Mouse (Mus musculus) hindbrain, embryonic 16.5 days (tissue): ENCODE measurements around the gene Gm45716. TPM values are rescaled to one million over a fixed set of nuclear protein-coding genes. Genes with fewer than 3 reads are reported as not detected.
"Not testable (repeated sequence)": the region's sequence is repeated elsewhere in the genome, so short reads cannot be mapped to it uniquely, and the experiment has no call there.

ENCODE experiments used
- ATAC-seq: fragments of 200-750 bp; cut with Nextera tagmentation; 2 replicates; pipeline ENCODE4 v1.8.0; 2017; ENCODE audit warnings: moderate TSS enrichment, moderate library complexity
- H3K27ac ChIP-seq: fragments of 300-500 bp; sonication (generic); 2 replicates; pipeline ENCODE4 v1.5.1; 2014; ENCODE audit warnings: low read depth, mild to moderate bottlenecking, control low read depth, low read length, moderate library complexity
- H3K27me3 ChIP-seq: fragments of 300-500 bp; sonication (generic); replicated peaks from 2 replicates; pipeline ENCODE4 v1.6.1; 2014; ENCODE audit warnings: low read length; ENCODE audit not compliant: control insufficient read depth, insufficient read depth
- H3K36me3 ChIP-seq: fragments of 300-500 bp; sonication (generic); 2 replicates; pipeline ENCODE4 v1.6.1; 2014; ENCODE audit warnings: mild to moderate bottlenecking, low read length, moderate library complexity, mixed read lengths; ENCODE audit not compliant: control insufficient read depth, insufficient read depth
- H3K4me1 ChIP-seq: fragments of 300-500 bp; sonication (generic); 2 replicates; pipeline ENCODE4 v1.6.1; 2014; ENCODE audit warnings: low read depth, low read length; ENCODE audit not compliant: control insufficient read depth, insufficient read depth
- H3K4me2 ChIP-seq: fragments of 300-500 bp; sonication (generic); 2 replicates; pipeline ENCODE4 v1.6.1; 2014; ENCODE audit warnings: mild to moderate bottlenecking, low read length, control low read depth, moderate library complexity
- H3K4me3 ChIP-seq: fragments of 300-500 bp; sonication (generic); 2 replicates; pipeline ENCODE4 v1.5.1; 2014; ENCODE audit warnings: mild to moderate bottlenecking, low read length, control low read depth, moderate library complexity
- H3K9ac ChIP-seq: fragments of 300-500 bp; sonication (generic); 2 replicates; pipeline ENCODE4 v1.6.1; 2014; ENCODE audit warnings: low read depth, mild to moderate bottlenecking, control low read depth, low read length, moderate library complexity
- H3K9me3 ChIP-seq: fragments of 300-500 bp; sonication (generic); 2 replicates; pipeline ENCODE4 v1.6.1; 2014; ENCODE audit warnings: mild to moderate bottlenecking, low read length, moderate library complexity; ENCODE audit not compliant: control insufficient read depth
- WGBS: fragments of 180-500 bp; shearing (Covaris S2); extraction: QIAGEN DNeasy Blood & Tissue Kit; methylation state at CpG from one replicate; pipeline ENCODE4 v1.1.7; 2014; 5-methylcytosine and 5-hydroxymethylcytosine counted together
- polyA plus RNA-seq: library from polyadenylated mRNA; unstranded; fragments of >200 nt; fragmentation: Nextera tagmentation; extraction: Ambion mirVana; gene quantifications from 2 replicates; pipeline ENCODE4 v1.2.1, GENCODE M21; 2015

Gm45716 gene
- polyA plus RNA-seq, 1 experiment from 2014 or later, result 19.1 TPM

GRCm38 (mm10) chr11:90280069-90280468 is 92.6 kb downstream of the Gm45716 start:
- H3K36me3 ChIP-seq, result 0 out of 2 replicates have a peak, but pooled peaks cover 3% of the 10 kb centered on the region
- no peaks in the 10 kb centered on the region for H3K4me1 ChIP-seq
- no peak overlapping the region for H3K9ac ChIP-seq
- no peaks in the 10 kb centered on the region for H3K9me3 ChIP-seq
- no peak overlapping the region for H3K27ac ChIP-seq
- WGBS, result 92% methylated on average over 5 of the region's 5 CpGs
- no peak overlapping the region for H3K4me2 ChIP-seq
- ATAC-seq, result no peak
- H3K27me3 ChIP-seq, result no peaks in the 10 kb centered on the region
- H3K4me3 ChIP-seq, result no peak overlapping the region

- not testable (repeated sequence) for H3K9ac ChIP-seq, H3K9me3 ChIP-seq, ATAC-seq, H3K4me1 ChIP-seq, H3K4me3 ChIP-seq, H3K27ac ChIP-seq, H3K36me3 ChIP-seq, H3K4me2 ChIP-seq, H3K27me3 ChIP-seq
- WGBS, result 88% methylated on average over 2 of the region's 2 CpGs
Observed at GRCm38 (mm10) chr11:90281943-90282342, 94.5 kb downstream of the Gm45716 start.

- Histone ChIP-seq H3K27ac (no peak overlapping the region), H3K36me3 (no peaks in the 10 kb centered on the region), H3K4me1 (no peaks in the 10 kb centered on the region), H3K4me3 (no peak overlapping the region), H3K9ac (no peak overlapping the region), H3K4me2 (no peak overlapping the region), H3K27me3 (no peaks in the 10 kb centered on the region), H3K9me3 (no peaks in the 10 kb centered on the region)
- WGBS, result 78% methylated on average over 4 of the region's 4 CpGs
- no peak for ATAC-seq
Observed at GRCm38 (mm10) chr11:90283159-90283558, 95.7 kb downstream of the Gm45716 start.

- no peak for ATAC-seq
- Histone ChIP-seq H3K36me3 (no peaks in the 10 kb centered on the region), H3K4me1 (no peaks in the 10 kb centered on the region), H3K4me3 (no peak overlapping the region), H3K27me3 (no peaks in the 10 kb centered on the region), H3K9ac (no peak overlapping the region), H3K9me3 (no peaks in the 10 kb centered on the region), H3K4me2 (no peak overlapping the region), H3K27ac (no peak overlapping the region)
- 91% methylated on average over 6 of the region's 6 CpGs for WGBS
Observed at GRCm38 (mm10) chr11:90283601-90284000, 96.1 kb downstream of the Gm45716 start.

GRCm38 (mm10) chr11:90284079-90284478 is 96.6 kb downstream of the Gm45716 start:
- 65% methylated on average over 2 of the region's 2 CpGs for WGBS
- H3K9me3 ChIP-seq, result no peaks in the 10 kb centered on the region
- ATAC-seq, result no peak

DNA sequence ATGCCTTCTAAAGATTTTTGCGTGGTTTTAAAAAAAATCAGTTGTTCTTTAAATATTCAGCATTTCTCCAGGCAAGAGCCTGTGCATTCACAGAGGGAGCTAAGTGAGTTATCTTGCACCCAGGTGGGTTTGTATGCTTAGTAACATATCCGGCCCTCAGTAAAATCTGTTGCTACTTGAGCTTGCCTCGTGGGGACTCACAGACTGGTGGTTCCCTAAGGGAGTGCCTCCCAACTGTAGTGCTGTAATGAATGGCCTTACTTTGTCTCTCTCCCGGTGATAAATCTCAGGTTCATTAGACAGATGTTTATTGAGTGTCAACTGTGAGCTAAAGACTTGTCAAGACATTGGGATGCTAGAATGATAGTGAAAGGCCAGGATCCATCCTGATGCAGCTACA is 97.1 kb downstream of the Gm45716 start:
- H3K36me3 ChIP-seq, result no peaks in the 10 kb centered on the region
- H3K4me2 ChIP-seq, result no peak overlapping the region
- no peaks in the 10 kb centered on the region for H3K27me3 ChIP-seq
- WGBS, result 70% methylated on average over 4 of the region's 4 CpGs
- ATAC-seq, result no peak
- H3K4me3 ChIP-seq, result no peak overlapping the region
- no peak overlapping the region for H3K27ac ChIP-seq
- no peaks in the 10 kb centered on the region for H3K9me3 ChIP-seq
- H3K4me1 ChIP-seq, result no peaks in the 10 kb centered on the region
- no peak overlapping the region for H3K9ac ChIP-seq

More at GRCm38 (mm10) chr11:90284079-90284478, 96.6 kb downstream of the Gm45716 start:
- H3K4me2 ChIP-seq, result no peak overlapping the region
- H3K4me1 ChIP-seq, result no peaks in the 10 kb centered on the region
- H3K27me3 ChIP-seq, result no peaks in the 10 kb centered on the region
- H3K27ac ChIP-seq, result no peak overlapping the region
- no peak overlapping the region for H3K9ac ChIP-seq
- H3K4me3 ChIP-seq, result no peak overlapping the region
- no peaks in the 10 kb centered on the region for H3K36me3 ChIP-seq

- no peak for ATAC-seq
- no peaks in the 10 kb centered on the region for H3K9me3 ChIP-seq
- no peaks in the 10 kb centered on the region for H3K4me1 ChIP-seq
- WGBS, result 90% methylated on average over 6 of the region's 6 CpGs
- H3K36me3 ChIP-seq, result no peaks in the 10 kb centered on the region
- no peak overlapping the region for H3K4me3 ChIP-seq
- no peak overlapping the region for H3K4me2 ChIP-seq
- no peak overlapping the region for H3K9ac ChIP-seq
- no peak overlapping the region for H3K27ac ChIP-seq
- H3K27me3 ChIP-seq, result no peaks in the 10 kb centered on the region
Observed at GRCm38 (mm10) chr11:90286550-90287154, 99.2 kb downstream of the Gm45716 start.

DNA sequence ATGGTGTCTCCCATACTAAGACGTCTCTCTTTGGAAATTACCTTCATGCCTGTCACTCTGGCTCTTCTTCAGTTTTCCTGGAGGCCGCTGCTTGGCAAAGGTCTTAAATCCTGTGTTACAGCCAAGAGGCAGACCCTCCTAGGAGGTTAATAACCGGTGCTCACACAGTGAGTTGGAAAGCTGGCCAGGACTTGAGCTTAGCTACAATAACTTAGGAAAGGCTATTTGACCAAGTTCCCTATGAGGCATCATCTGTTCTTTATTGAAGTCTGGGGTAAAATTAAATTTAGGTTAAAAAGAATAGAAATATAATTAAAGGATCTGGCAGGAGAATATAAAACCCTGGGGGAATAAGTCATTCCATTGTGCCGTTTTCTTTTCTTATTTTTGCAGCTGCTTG is 103.7 kb downstream of the Gm45716 start:
- ATAC-seq, result no peak
- Histone ChIP-seq H3K27me3 (no peaks in the 10 kb centered on the region), H3K27ac (no peak overlapping the region), H3K4me1 (no peaks in the 10 kb centered on the region), H3K36me3 (no peaks in the 10 kb centered on the region), H3K4me3 (no peak overlapping the region), H3K9me3 (no peaks in the 10 kb centered on the region), H3K4me2 (no peak overlapping the region), H3K9ac (no peak overlapping the region)
- WGBS, result 62% methylated on average over 4 of the region's 4 CpGs

DNA sequence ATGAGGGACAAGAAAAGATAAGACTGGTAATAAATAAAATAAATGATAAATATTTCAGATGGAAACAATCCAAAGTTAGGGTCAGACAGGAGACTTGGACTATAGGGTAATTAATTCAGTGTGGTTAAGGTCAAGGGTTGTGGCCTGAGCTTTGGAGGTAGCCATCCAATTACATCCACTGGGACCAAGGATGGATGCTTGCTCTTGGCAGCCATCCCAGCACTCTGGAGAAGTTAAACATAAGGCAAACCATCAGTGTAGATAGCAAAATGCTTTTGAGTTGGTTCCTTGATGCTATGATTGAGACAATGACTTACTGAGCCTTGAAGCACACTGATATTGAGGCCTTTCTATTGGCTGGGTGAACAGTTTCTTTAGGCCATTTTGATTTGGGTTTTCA is 105.3 kb downstream of the Gm45716 start:
- Histone ChIP-seq H3K36me3 (no peaks in the 10 kb centered on the region), H3K27ac (no peak overlapping the region), H3K9ac (no peak overlapping the region), H3K4me1 (no peaks in the 10 kb centered on the region), H3K27me3 (no peaks in the 10 kb centered on the region), H3K9me3 (no peaks in the 10 kb centered on the region), H3K4me3 (no peak overlapping the region), H3K4me2 (no peak overlapping the region)
- no peak for ATAC-seq

DNA sequence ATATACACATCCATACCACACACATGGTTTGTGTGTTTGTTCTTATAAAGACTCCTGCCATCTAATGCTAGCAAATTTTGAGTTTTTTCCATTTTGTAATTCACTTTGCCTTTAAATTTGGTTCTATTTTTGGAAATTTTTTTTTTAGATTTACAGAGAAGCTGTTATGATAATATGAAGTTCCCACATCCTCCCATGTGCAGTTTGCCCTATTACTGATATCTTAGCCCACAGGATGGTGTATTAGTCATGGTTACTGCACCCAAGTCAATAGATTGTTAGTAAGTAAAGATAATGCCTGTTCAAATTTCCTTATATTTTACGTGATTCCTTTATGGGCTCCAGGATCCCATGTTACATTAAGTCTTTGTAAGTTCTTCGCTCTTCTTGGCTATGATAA is 107.1 kb downstream of the Gm45716 start:
- H3K9me3 ChIP-seq, result no peaks in the 10 kb centered on the region
- H3K27ac ChIP-seq, result no peak overlapping the region
- no peaks in the 10 kb centered on the region for H3K27me3 ChIP-seq
- no peak overlapping the region for H3K9ac ChIP-seq
- H3K36me3 ChIP-seq, result no peaks in the 10 kb centered on the region
- WGBS, result 94% methylated on average over 2 of the region's 2 CpGs
- no peak overlapping the region for H3K4me2 ChIP-seq
- ATAC-seq, result no peak
- H3K4me1 ChIP-seq, result no peaks in the 10 kb centered on the region
- H3K4me3 ChIP-seq, result no peak overlapping the region
